Mouse (Mus musculus) cerebellum, postnatal 14 days (tissue): Measurements from ENCODE around the gene Thap2.

Experiments
- DNase-seq, 2 experiments: peaks; one replicate each; pipeline ENCODE4 v3.0.0; 2021; ENCODE audit warnings: mixed read lengths in 2 of 2

Thap2 gene

GRCm38 (mm10) chr10:115354553-115354952 lies 29.7 kb downstream of the Thap2 start:
- no peak for DNase-seq

- no peak for DNase-seq
Observed at GRCm38 (mm10) chr10:115350810-115351397, 33.3 kb downstream of the Thap2 start.

GRCm38 (mm10) chr10:115349509-115349908 lies 34.7 kb downstream of the Thap2 start:
- no peak for DNase-seq

GRCm38 (mm10) chr10:115349029-115349428 lies 35.2 kb downstream of the Thap2 start:
- no peak for DNase-seq

- DNase-seq, result no peak
Observed at GRCm38 (mm10) chr10:115348131-115348530, 36.1 kb downstream of the Thap2 start.

GRCm38 (mm10) chr10:115346444-115346843 lies 37.8 kb downstream of the Thap2 start:
- no peak for DNase-seq

GRCm38 (mm10) chr10:115342771-115343425 lies 41.3 kb downstream of the Thap2 start:
- DNase-seq, result no peak

GRCm38 (mm10) chr10:115339820-115340328 lies 44.4 kb downstream of the Thap2 start:
- DNase-seq, result no peak

- DNase-seq, result no peak
Observed at GRCm38 (mm10) chr10:115336901-115337300, 47.3 kb downstream of the Thap2 start.

- DNase-seq, result no peak
Observed at GRCm38 (mm10) chr10:115333528-115333927, 50.7 kb downstream of the Thap2 start.

GRCm38 (mm10) chr10:115332997-115333396 lies 51.2 kb downstream of the Thap2 start:
- DNase-seq, result no peak

- no peak for DNase-seq
Observed at GRCm38 (mm10) chr10:115332420-115332952, 51.8 kb downstream of the Thap2 start.

GRCm38 (mm10) chr10:115329010-115329530 lies 55.2 kb downstream of the Thap2 start:
- no peak for DNase-seq

- no peak for DNase-seq
Observed at GRCm38 (mm10) chr10:115328514-115328913, 55.7 kb downstream of the Thap2 start.

GRCm38 (mm10) chr10:115323295-115323694 lies 60.9 kb downstream of the Thap2 start:
- peak; percentile 82 to 83 for DNase-seq

GRCm38 (mm10) chr10:115321317-115322035 lies 62.8 kb downstream of the Thap2 start:
- no peak for DNase-seq
